Mouse (Mus musculus) lung, embryonic 14.5 days (tissue): ENCODE measurements around the gene Lrrc71. TPM values are rescaled to one million over a fixed set of nuclear protein-coding genes. Genes with fewer than 3 reads are reported as not detected.

Source experiments
- ATAC-seq: fragments of 200-750 bp; cut with Nextera tagmentation; 2 replicates; pipeline ENCODE4 v1.8.0; 2017; ENCODE audit warnings: mild to moderate bottlenecking, moderate TSS enrichment, moderate library complexity; ENCODE audit not compliant: insufficient read depth
- DNase-seq: peaks from one replicate; pipeline ENCODE4 v3.0.0-alpha.2; 2015
- H3K27ac ChIP-seq: fragments of 300-500 bp; sonication (generic); 2 replicates; pipeline ENCODE4 v1.5.1; 2014; ENCODE audit warnings: low read depth, mild to moderate bottlenecking, moderate library complexity
- H3K27me3 ChIP-seq: fragments of 300-500 bp; sonication (generic); 2 replicates; pipeline ENCODE4 v1.6.1; 2014; ENCODE audit warnings: low read length, control low read depth; ENCODE audit not compliant: insufficient read depth
- H3K36me3 ChIP-seq: fragments of 300-500 bp; sonication (generic); 2 replicates; pipeline ENCODE4 v1.6.1; 2014; ENCODE audit warnings: control low read depth; ENCODE audit not compliant: insufficient read depth
- H3K4me1 ChIP-seq: fragments of 300-500 bp; sonication (generic); 2 replicates; pipeline ENCODE4 v1.6.1; 2014; ENCODE audit warnings: antibody characterized with exemption, control low read depth; ENCODE audit not compliant: insufficient read depth
- H3K4me2 ChIP-seq: fragments of 300-500 bp; sonication (generic); 2 replicates; pipeline ENCODE4 v1.6.1; 2014; ENCODE audit warnings: mild to moderate bottlenecking
- H3K4me3 ChIP-seq: fragments of 300-500 bp; sonication (generic); 2 replicates; pipeline ENCODE4 v1.5.1; 2014; ENCODE audit warnings: low read depth, low read length
- H3K9ac ChIP-seq: fragments of 300-500 bp; sonication (generic); 2 replicates; pipeline ENCODE4 v1.6.1; 2014
- H3K9me3 ChIP-seq: fragments of 300-500 bp; sonication (generic); 2 replicates; pipeline ENCODE4 v1.6.1; 2016; ENCODE audit warnings: low read depth, low read length, control low read depth
- CTCF ChIP-seq: IDR thresholded peaks from 2 replicates; pipeline ENCODE4 v1.5.1; 2016; ENCODE audit warnings: antibody characterized with exemption, low read depth
- WGBS: fragments of 180-500 bp; shearing (Covaris S2); extraction: QIAGEN DNeasy Blood & Tissue Kit; methylation state at CpG from one replicate; pipeline ENCODE4 v1.1.7; 2014; 5-methylcytosine and 5-hydroxymethylcytosine counted together
- polyA plus RNA-seq: library from polyadenylated mRNA; unstranded; fragments of >200 nt; fragmentation: Nextera tagmentation; extraction: Ambion mirVana; gene quantifications from 2 replicates; pipeline ENCODE4 v1.2.1, GENCODE M21; 2014

Lrrc71 gene
- polyA plus RNA-seq, 1 experiment from 2014 or later: 0.63 TPM

- TF ChIP-seq CTCF: no peak
- Histone ChIP-seq H3K9me3 (no peaks in the 10 kb centered on the region), H3K27ac (peak overlapping the region; percentile 97), H3K4me2 (peak overlapping the region; percentile 57), H3K27me3 (no peaks in the 10 kb centered on the region), H3K4me3 (peak overlapping the region; percentile 17; the same call in 1 of the 2 replicates), H3K4me1 (peaks cover 42% of the 10 kb centered on the region), H3K36me3 (0 out of 2 replicates have a peak, but pooled peaks cover 5% of the 10 kb centered on the region), H3K9ac (peak overlapping the region; percentile 32; the same call in 1 of the 2 replicates)
- DNase-seq (peak; percentile 82), ATAC-seq (peak; percentile 22)
- WGBS: 16% methylated on average over 10 of the region's 10 CpGs
Measured at GRCm38 (mm10) chr3:87764506-87764905, 16.1 kb upstream of the Lrrc71 start.

GRCm38 (mm10) chr3:87763683-87764289, 15.4 kb upstream of the Lrrc71 start:
- ATAC-seq (peak; percentile 74), DNase-seq (peak; percentile 94)
- Histone ChIP-seq H3K9ac (peak overlapping the region; percentile 48), H3K4me2 (peak overlapping the region; percentile 57), H3K27ac (peak overlapping the region; percentile 97), H3K4me1 (peaks cover 42% of the 10 kb centered on the region), H3K9me3 (no peaks in the 10 kb centered on the region), H3K27me3 (no peaks in the 10 kb centered on the region), H3K4me3 (peak overlapping the region; percentile 17; the same call in 1 of the 2 replicates), H3K36me3 (0 out of 2 replicates have a peak, but pooled peaks cover 12% of the 10 kb centered on the region)
- 15% methylated on average over 15 of the region's 15 CpGs for WGBS
- TF ChIP-seq CTCF: peak; percentile 24

GRCm38 (mm10) chr3:87763202-87763601, 14.8 kb upstream of the Lrrc71 start:
- peak overlapping the region; percentile 48 for H3K9ac ChIP-seq
- no peak for TF ChIP-seq CTCF
- no peak for DNase-seq
- no peaks in the 10 kb centered on the region for H3K9me3 ChIP-seq
- H3K4me1 ChIP-seq: peaks cover 42% of the 10 kb centered on the region
- no peaks in the 10 kb centered on the region for H3K27me3 ChIP-seq
- peak overlapping the region; percentile 97 for H3K27ac ChIP-seq
- H3K36me3 ChIP-seq: peaks cover 14% of the 10 kb centered on the region; the same call in 1 of the 2 replicates
- no peak overlapping the region for H3K4me3 ChIP-seq
- ATAC-seq: peak; percentile 3; the same call in 1 of the 2 replicates
- peak overlapping the region; percentile 57 for H3K4me2 ChIP-seq
- 18% methylated on average over 4 of the region's 4 CpGs for WGBS

- Histone ChIP-seq H3K4me3 (no peak overlapping the region), H3K9me3 (no peaks in the 10 kb centered on the region), H3K4me2 (no peak overlapping the region), H3K36me3 (peaks cover 25% of the 10 kb centered on the region; the same call in 1 of the 2 replicates), H3K9ac (no peak overlapping the region; the same call in 1 of the 2 replicates), H3K4me1 (peaks cover 34% of the 10 kb centered on the region), H3K27me3 (no peaks in the 10 kb centered on the region), H3K27ac (peak overlapping the region; percentile 24; the same call in 1 of the 2 replicates)
- TF ChIP-seq CTCF: no peak
- ATAC-seq (no peak), DNase-seq (no peak)
- WGBS: 55% methylated on average over 20 of the region's 20 CpGs
Measured at GRCm38 (mm10) chr3:87761408-87762375, 13.3 kb upstream of the Lrrc71 start.

GRCm38 (mm10) chr3:87758641-87759040, 10.2 kb upstream of the Lrrc71 start:
- no peak overlapping the region for H3K9ac ChIP-seq
- no peak overlapping the region for H3K4me3 ChIP-seq
- no peaks in the 10 kb centered on the region for H3K27me3 ChIP-seq
- ATAC-seq (no peak), DNase-seq (peak; percentile 27)
- H3K9me3 ChIP-seq: no peaks in the 10 kb centered on the region
- peaks cover 15% of the 10 kb centered on the region for H3K4me1 ChIP-seq
- H3K27ac ChIP-seq: no peak overlapping the region
- 35% methylated on average over 4 of the region's 5 CpGs for WGBS
- H3K4me2 ChIP-seq: no peak overlapping the region
- H3K36me3 ChIP-seq: peaks cover 36% of the 10 kb centered on the region
- no peak for TF ChIP-seq CTCF

- TF ChIP-seq CTCF: no peak
- 54% methylated on average over 20 of the region's 20 CpGs for WGBS
- no peak for ATAC-seq
- Histone ChIP-seq H3K27me3 (no peaks in the 10 kb centered on the region), H3K9me3 (no peaks in the 10 kb centered on the region), H3K9ac (no peak overlapping the region), H3K27ac (no peak overlapping the region), H3K4me3 (no peak overlapping the region), H3K4me1 (peaks cover under 1% of the 10 kb centered on the region; the same call in 1 of the 2 replicates), H3K36me3 (peaks cover 50% of the 10 kb centered on the region), H3K4me2 (peak overlapping the region; percentile 50)
- DNase-seq: no peak
Measured at GRCm38 (mm10) chr3:87756488-87756887, 8.1 kb upstream of the Lrrc71 start.
